Mouse (Mus musculus): Measurements from ENCODE around the gene Hsd3b1. TPM values are rescaled to one million over a fixed set of nuclear protein-coding genes. Genes with fewer than 3 reads are reported as not detected.

The Hsd3b1 gene
- total RNA-seq, 2 experiments from 2014 or later = not detected

Other genes starting within 250 kb of the Hsd3b1 start
- gene Hsd3b5, start 229.5 kb downstream of the Hsd3b1 start, total RNA-seq (2021) = not detected
- gene Hsd3b2, start 135.3 kb downstream of the Hsd3b1 start, total RNA-seq (2021) = under 1 TPM in 1 of 2 experiments, not detected in 1; 0.13 TPM
- not detected for gene Hsd3b3, start 96.7 kb downstream of the Hsd3b1 start, total RNA-seq (2021)
- gene Hsd3b6, start 45.4 kb downstream of the Hsd3b1 start, total RNA-seq (2021) = not detected
- not detected for gene Hao2, start 33.4 kb upstream of the Hsd3b1 start, total RNA-seq (2021)